Mouse (Mus musculus) lung, postnatal 36 days (tissue): ENCODE data around the gene Nradd.

Experiments used
- DNase-seq: peaks from one replicate; pipeline ENCODE4 v3.0.0; 2022; ENCODE audit warnings: mixed read lengths

Gene Nradd

DNA sequence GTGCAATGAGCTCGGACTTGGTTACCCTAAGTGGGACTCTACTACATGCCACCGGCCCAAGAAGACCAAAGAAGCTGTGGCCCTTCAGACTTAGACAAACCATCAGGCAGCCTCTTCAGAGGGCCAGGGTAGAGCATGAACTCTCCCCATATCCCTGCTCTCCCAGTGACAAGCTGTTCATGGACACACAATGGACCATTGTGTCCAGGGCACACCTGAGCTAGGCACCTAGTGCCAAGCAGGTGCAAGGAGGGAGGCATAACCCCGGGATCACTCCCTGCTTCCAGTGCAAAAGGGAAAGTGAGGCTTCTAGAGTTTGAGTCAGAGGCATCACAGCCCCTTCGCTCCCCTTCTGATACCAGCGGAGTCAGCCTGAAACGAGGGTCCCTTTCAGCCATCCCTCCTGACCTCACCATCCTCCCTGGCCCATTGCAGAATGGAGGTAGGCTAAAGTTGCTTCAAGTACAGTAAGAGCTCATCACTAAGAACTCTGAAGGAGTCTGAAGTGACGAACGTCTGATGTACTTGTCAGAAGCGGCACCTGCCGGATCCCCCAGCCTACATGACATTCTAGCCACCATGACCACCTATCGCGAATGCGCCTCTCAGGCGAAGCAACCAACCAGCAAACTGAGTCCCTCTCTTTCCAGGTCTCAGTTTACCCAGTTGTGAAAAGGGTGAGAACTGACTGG lies 28.9 kb upstream of the Nradd start:
- DNase-seq = peak; percentile 28

DNA sequence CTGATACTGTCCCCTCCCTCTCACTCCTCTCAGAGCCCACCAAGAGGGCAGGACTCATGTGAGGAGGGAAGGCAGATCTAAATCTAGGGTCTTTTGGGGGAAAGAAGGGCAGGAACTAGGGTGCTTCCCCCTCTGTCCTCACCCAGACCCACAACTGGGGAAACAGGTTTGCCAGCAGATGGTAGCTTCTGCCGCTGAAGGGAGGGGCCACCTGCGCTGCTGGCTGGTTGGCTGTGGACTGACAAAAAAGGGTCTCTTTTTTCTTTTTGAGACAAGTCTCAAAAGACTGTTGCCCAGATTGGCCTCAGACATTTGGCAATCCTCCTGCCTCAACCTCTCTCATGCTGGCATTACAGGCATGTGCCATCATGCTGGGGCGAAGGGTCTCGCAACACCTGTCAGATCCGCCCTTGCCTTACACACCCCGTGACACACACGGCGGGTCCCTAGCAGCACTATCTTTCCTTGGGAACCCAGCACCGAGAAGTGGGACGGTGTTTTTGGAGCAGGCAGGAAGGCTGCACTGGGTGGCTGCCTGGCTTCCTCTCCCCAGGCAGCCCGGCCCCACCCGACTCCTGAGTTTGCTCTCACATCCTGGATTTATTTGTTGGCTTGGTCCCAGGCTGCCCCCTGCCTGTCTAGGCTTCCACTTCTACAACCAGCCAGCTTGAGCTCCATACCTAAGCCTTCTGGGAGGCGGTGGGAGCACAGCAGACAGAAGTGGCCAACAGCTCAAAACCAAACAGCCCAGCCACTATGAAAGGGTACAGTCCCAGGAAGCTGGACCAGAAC lies 27.9 kb upstream of the Nradd start:
- peak; percentile 87 for DNase-seq

DNA sequence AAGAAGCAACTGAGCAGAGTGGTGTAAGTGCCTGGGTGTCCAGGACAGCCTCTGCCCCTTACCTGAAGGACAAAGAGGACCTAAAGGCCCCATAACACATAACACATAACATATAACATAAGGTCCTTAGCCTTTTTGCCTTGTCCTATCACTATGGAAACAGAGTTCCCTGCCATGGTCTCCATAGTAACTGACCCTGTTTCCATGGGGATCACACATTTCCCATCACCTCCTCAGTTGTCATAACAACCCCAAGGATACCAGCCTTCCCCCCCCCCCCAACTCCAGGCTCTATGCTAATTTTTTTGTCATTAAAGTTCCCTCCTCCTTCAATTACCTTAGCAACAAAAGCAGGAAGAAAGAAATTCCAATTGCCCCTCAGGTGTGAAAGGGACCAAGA lies 25.5 kb upstream of the Nradd start:
- DNase-seq = no peak

DNA sequence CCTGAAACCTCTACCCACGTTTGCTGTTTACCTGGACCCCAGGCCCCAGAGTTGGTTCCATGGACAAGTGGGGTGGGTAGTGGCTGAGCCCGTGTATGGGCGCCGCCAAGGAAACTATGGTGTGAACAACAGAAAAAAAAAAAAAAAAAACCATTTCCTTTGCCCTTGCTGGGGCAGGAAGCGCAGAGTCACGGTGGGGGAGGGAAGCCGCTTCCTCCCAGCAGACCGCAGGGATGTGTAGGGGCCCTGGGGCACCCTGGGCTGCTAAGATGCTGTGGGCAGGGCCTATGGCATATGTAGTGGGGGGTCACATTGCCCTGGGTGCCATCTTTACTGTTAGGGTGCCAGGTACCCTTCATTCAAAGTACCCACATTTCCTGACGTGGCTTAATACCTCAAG lies 21.0 kb upstream of the Nradd start:
- peak; percentile 54 for DNase-seq

DNA sequence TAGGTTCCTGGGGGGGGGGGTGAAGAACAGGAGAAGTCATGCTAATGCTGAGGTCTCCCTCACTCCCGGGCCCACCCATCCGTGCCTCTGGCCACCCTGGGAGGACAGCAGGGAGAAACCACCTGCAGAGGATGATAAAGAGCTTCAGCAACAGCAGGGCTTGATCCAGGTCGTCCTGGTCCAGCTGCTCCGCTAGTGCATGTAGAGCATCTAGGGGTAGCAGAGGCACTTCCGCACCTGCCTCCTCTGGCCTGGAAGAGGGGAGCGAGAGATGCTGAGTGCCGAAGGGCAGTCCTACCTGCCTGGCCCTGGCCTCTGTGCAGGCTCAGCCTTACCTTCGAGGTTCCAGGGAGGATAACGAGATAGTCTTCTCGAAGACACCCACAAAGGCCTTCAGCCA lies 20.0 kb upstream of the Nradd start:
- DNase-seq = no peak

DNA sequence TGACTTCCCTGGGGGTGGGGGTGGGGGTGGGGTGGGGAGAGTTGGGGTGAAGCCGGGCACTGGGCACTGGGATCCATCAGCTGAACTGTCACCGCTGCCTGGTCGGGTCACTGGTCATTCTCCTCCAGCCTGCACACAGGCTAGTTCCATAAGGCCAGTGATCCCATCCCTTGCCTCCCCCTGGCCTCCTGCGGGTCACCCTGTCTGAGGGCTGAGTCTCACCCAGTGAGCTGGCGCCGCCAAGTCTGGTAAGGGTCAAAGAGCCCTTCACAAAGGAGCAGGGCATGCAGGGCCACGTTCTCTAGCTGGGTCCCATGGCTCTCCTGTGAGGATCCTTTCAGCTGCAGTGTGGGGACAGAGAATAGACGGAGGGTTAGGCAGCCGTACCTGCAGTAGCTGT lies 19.5 kb upstream of the Nradd start:
- no peak for DNase-seq

DNA sequence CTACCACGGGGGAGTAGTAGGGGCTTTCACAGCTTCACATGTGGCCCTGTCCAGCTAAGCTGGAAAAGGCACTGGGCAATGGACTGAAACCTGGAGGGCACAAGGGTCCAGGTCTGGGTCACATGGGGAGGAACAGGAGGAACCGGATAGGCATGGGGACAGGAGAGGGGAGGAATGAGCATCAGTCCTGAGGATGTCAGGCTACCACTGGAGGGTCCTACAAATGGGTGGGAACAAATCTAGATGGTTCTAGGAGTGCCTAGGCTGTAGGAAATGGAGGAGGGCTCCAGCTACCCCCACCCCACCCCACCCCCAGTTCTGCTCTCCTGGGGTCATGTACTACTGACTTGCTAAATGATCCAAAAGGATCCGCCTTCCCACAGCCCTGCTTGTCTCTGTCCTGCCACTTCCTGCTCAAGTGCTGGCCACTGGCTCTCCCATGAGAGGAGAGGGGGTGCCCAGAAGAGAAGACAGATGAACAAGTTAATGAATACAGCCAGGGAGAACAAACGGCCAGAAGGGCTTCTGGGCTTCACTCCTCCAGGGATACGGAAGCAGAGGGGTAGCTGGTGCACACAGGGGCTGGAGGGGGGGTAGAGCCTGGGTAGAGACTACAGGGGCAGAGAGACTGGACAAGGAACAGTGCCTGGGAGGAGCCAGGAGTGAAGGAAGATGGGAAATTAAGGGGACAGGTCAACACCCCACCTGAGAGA lies 18.7 kb upstream of the Nradd start:
- no peak for DNase-seq

DNA sequence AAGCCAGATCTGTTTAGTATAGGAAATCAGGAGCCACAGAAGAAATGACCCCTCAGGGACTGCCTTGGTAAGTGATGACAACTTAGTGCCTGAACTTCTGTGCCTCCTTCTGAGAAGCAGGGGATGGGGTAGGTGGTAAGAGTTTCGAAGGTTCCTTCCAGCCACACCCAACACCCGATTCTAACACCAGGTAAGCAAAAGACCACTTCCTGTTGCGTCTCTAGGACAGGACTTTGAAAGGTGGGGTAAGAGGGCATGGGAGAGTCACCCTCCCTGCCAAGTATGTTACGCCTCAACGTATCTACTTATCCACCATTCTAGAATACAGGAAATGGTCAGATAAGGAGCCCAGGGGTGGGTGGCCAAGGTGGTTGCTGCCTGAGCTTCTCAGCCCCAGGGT lies 16.8 kb upstream of the Nradd start:
- DNase-seq = no peak

DNA sequence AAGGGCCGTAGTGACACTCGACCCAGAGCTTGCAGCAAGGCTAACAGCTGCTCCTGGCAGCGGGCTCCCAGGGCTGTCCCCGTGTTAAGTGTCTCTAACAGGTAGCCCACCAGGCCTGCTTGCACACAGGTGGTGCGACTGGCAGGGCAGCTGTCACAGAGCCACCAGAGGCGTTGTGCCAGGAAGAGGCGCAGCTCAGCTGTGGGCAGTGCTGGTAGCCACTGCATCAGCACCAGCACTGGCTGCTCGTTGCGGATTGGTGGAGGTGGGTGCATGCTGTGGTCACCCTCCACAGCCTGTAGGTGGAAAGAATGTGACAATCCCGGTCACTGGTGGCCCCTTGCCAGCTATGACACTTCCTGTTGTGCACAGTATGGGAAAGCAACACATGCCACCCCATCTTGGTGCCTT lies 14.4 kb upstream of the Nradd start:
- no peak for DNase-seq

DNA sequence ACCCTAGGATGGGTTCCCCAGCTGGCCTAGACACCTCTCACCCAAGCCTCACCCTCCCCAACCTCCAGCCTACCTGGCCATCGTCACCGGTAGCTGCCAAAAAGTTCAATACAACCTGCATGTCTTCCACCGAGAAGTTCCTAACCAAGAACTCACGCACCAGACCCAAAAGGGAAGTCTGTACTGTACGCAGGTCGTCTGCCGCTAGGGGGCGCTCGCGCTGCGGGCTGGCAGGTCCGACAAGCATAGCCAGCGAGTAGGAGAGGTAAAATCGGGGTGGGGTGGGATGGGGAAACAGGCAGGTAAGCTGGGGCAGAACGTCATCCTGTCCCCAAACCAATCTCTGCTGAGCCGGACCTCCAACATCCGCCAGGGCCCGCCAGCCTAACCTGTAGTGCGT lies 11.0 kb upstream of the Nradd start:
- peak; percentile 95 for DNase-seq

DNA sequence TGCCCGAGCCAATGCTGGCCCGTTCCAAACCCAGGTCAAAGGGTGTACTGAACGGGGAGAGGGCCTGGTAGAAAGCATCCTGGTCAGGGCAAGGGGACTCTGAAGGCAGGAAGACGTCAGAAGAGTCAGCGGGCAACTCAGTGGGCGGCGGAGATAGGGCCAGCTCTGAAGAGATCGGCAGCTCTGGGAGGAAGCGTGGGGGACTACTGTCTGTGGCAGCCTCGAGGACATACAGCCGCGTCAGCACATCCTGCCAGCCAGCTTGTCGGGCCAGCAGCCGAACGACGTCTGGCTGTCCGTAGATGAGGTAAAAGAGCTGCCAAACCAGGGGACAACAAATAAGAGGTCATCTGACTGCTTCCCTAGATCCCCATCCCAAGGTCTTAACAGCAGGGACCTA lies 9.6 kb upstream of the Nradd start:
- no peak for DNase-seq

DNA sequence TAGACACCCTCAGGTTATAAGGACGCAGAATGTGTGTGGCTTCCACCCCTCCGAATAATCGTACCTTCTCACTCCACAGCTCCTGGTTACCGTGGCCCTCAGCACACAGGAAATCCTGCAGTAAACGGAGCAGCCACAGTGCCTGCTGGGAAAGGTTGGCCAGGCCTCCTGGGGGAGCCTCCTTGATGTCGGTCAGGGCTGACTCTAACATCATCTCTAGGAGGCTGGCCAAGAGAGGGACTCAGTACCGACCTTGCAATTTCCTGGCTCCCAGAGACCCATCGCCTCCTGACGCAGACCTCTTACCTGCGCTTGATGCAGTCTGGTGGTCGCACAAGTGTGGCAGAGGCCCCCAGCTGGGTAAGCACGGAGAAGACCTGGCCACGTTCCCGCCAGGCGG lies 8.4 kb upstream of the Nradd start:
- DNase-seq = no peak

DNA sequence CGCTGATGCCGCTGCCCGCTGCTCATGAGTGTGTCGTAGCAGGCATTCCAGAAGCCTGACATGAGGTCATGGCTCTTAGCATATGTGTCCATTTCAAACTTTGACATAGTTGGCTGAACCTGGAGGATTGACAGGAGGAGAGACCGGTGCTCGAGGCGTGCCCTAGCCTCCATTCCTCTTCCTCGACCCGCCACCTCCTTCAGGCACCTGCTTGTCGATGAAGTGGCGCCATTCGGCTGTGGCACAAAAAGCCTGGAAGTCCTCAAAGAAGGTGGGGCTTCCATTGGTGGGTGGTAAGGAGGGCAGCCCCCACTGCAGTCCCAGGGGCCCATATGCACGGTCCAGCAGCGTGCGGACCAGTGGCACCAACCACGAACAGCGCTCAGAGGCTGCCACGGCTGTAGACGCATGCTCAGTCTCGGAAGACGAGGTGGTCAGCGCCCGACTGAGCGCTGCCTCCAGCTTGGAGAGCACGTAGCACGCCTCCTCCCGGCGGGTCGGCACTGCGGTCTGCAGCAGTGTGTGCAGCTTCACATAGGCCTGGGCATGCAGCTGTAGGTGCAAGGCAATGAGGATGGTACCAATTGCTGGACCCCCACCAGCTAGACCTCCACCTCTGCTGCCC lies 7.5 kb upstream of the Nradd start:
- no peak for DNase-seq

DNA sequence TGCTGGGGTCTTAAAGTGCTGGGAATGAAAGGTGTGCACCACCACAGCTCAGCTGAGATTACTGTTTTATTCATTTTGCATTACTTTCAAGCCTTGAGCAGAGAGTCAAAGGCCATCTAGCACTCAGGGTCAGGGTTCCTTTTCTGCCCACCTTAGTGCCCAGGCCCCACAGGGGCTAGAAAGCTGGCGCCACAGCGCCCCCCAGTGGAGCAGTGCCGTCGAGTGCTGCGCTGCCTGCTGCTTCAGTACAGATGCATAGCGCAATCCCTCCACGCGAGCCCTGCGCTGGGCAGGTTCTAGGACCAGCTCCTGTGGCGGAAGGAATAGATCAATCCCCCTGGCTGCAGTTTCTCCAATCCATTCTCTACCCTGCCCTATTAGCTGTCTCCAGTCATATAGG lies 6.9 kb upstream of the Nradd start:
- DNase-seq = peak; percentile 56

DNA sequence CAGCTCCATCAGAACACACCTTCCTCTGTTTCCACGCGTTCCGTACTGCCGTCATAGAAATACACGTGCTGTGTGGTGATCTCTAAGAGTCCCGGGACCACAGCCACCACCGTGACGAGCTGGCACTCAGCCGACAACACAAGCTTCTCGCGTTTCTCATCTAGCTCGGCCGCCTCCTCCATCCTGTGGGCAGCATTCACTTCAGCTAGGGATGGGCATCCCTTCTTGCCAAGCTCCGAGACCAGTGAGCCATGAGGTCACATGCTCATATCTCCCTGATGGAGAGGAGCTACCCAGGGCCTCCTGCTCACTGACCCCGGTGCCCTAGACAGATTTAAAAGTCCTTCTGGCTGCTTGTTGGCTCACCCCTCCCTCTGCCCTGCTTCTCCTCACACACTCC lies 5.9 kb upstream of the Nradd start:
- no peak for DNase-seq

DNA sequence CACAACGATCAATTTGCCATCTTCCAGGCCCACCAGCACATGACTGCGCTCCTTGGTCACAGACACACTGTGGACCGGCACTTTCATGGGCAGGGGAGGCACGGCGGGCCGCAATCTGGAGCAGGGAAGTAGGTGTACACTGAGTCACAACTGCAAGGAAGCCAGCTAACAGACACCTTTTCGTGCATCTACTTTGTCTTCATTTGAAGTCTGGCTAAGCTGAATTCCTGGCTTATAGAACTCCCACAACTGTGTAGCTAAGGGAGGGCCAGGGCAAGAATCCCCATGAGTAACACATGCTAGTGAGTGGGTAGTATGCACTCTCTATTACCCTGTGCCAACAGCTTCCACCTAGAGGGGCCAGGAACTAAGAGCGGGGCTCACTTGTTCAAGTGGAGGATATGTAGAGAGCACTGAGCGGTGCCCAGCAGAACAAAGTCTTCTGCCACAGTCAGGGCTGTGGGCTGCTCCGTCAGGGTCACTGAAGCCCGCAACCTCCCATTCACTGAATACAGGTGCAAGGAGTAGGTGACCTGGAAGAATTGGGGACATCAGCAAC lies 1.2 kb upstream of the Nradd start:
- no peak for DNase-seq

DNA sequence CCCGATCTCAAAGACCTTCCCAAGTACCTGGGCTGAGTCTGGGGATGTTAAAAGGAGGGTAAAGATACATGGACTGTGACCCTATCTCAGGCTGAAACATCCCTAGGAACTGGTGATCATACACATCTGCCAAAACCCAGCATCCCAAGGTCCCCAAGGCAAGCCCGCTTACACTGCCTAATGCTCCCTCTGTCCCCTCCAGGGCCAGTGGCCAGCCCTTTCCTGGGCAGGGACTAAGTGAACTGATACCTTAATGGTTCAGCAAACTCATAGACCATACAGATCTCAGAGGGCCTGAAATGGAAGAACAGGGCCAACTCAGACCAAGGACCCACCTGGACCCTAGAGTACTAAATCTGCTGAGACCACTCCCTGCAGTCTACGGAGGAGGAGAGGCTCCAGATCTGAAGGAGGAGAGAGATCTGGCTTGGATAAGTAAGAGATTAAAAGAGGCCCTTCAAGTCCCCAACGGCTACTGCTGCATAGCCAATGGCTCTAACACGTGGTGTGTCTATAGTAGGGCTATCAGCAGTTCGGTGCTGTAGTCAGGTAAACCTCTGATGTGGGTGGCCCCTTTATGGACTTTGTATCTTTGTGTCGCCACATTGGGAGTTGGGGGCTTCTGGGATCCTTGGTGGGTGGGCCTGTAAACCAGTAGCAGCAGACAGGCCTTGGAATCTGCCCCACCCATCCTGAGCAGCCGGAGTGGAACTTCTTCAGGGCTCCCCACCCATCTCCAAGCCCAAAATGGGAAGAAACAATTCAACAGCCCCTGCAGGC lies 646 bp downstream of the Nradd start:
- DNase-seq = no peak

DNA sequence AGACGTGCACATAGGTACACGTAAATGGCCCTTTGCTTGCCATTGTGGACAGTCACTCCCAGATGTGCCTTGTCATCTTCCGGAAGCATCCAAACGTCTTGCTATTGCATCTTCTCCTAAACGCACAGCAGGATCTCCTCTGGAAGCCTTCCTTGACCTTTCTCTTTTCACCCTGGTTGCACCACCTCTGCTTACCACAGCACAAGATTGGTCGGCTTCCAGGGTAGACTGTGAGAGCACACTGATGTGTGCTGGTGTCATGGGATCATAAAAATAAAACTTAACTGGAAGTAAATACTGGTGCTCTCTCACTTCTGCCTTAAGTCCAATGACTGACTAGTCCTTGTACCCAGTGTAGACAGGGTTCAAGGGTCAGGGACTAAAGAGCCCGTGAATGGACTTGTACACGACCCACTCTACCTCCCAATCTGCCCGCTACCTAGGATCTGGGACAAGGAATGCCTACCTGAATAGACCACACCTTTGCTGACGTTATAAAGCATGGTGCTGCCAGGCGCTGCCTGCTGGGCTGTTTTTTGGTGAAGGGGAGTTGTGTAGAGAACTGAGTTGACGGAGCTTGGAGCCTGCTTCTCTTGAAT lies 1.5 kb downstream of the Nradd start:
- no peak for DNase-seq

DNA sequence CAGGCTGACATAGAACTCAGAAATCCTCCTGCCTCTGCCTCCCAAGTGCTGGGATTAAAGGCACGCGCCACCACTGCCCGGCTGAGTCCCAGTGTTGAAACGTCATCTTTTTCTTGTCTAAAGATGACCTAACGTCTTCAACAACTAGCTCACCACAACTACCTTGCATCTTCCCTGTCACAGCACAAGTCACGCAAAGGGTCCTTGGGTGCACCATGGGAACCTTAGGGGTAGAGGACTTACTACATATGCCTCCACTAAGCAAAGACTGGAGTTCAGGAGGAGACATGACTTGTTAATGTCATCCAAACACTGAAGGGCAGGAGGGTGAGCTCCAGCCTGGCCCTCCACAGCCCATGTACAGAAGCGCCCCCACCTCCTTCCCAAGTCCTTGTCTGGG lies 3.6 kb downstream of the Nradd start:
- DNase-seq = no peak

DNA sequence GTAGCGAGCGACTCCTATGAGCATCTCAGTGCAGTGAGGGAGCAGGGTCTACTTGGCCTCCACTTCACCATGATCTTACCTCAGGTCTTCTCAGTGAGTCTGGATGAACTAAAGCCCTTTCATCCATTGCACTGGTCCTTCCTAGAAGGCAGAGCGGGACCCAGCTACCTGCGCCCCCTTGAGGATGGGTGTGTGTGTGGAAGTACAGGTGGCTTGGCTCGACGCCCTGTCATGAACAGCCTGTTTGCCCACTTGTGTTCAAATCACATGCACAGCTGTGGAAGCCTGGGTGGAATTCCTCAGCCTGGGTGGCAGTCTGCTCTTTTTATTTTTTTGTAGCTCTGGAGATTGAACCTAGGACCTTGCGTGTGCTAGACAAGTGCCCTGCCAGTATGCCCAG lies 4.1 kb downstream of the Nradd start:
- DNase-seq = peak; percentile 82

DNA sequence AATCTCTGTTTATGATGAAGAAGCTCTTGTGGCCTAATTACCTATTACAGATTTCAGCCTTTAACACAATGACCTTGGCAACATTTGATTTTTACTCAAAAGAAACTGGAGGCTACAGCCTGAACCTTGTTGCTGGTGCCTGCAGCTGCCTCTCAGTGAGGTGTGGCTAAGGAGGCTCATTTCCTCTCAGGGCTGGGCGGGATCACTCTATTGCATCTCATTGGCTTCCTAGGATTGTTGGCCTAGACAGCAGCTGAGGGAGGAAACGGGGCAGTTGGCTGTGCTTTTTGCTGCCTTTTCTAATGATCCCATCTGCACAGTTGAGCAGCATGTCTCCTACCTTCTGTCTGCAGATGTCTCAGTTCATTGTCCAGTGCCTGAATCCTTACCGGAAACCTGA lies 7.2 kb downstream of the Nradd start:
- peak; percentile 33 for DNase-seq

DNA sequence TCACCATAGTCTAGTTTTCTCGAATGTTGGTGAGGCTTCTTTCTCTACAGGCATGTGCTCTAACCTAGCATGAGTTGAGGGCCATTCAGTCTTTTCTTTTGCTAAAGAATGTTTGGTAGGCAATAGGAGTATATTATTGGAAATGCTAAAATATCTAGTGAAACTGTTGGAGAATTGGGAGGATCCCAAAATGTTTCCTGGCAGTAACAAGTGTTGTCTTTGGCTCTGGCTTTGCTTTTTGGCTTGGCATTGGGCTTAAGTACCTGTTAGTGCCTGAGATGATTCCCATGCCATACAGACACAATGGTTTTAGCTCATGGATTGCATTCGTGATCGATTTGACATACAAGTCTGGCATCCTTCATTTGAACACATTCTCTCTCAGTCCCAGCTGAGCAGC lies 12.8 kb downstream of the Nradd start:
- DNase-seq = no peak
